Mouse (Mus musculus): ENCODE data around the gene Sf3a3.

DNA sequence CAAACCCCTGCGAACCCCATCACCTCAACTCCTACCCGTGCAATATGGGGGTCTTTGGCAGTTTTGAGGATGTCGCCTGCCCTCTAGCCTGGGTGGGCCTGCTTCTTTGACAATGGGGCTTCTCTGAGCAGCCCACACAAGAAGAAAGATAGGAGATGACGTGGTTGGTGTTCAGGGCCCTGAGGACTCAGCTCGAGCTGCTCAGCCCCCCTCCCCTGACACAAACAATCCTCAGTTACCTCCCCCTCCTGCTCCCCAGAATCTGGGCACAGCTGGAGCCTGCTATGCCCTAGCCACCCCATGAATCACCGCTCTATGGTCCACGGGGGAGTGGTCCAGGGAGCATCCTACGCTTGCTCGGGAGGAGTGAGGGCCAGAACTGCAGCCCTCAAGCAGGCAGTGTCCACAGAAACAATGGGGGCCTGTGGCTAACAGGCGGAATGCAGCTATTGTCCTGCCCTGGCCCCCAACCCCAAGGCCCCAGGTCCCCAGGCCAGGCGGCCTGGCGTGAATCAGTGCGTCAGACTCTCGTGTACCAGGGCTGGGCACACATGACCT lies 47.0 kb upstream of the Sf3a3 start:
- TF ChIP-seq POLR2A (IDR thresholded peaks at IDR 0.05; ENCODE audit: borderline replicate concordance, extremely low read depth, insufficient read depth, insufficient read length, poor library complexity, severe bottlenecking), result no peak
- no peak for TF ChIP-seq CTCF (IDR thresholded peaks at IDR 0.05; ENCODE audit: borderline replicate concordance, extremely low read depth, insufficient read depth, insufficient read length)

Measured in brain, embryonic 14.5 days (tissue).